In genomic region chr11:4756460-4756859, GRCm38 (mm10) we compare ENCODE assay signal across 21 mouse cellular contexts. TPM values are rescaled to one million over a fixed set of nuclear protein-coding genes. Genes with fewer than 3 reads are reported as not detected.
DNase-seq lines count a peak whose midpoint lies in the region; ATAC-seq lines count a peak whose summit lies in the region.
"Had no signal": no experiment of that assay in that cellular context is flagged by ENCODE, and none has a peak within 500 bp of the region (broad histone marks: within the 10 kb centered on the region; RNA-seq: fewer than 3 reads in every experiment).

No protein-coding gene starts in this region.

- peaks cover 5% of the 10 kb centered on the region for H3K9me3 ChIP-seq in hindbrain, embryonic 10.5 days
- H3K9me3 ChIP-seq in hindbrain, embryonic 16.5 days (ENCODE audit: control insufficient read depth, low read length): no peaks in the 10 kb centered on the region
- H3K9me3 ChIP-seq: embryonic facial prominence, embryonic 12.5 days; forebrain, embryonic 15.5 days had no signal

- H3K27me3 ChIP-seq in hindbrain, embryonic 10.5 days (ENCODE audit: insufficient read depth, poor library complexity, severe bottlenecking): peaks cover 38% of the 10 kb centered on the region
- no peaks in the 10 kb centered on the region; the same call in 1 of the 2 replicates for H3K27me3 ChIP-seq in hindbrain, embryonic 16.5 days (replicated peaks; ENCODE audit: control insufficient read depth, insufficient read depth, low read length)
- H3K27me3 ChIP-seq: forebrain, embryonic 15.5 days had no signal

- no peak overlapping the region for H3K4me2 ChIP-seq in hindbrain, embryonic 16.5 days (ENCODE audit: low read length)
- H3K4me2 ChIP-seq: embryonic facial prominence, embryonic 12.5 days; forebrain, embryonic 13.5 days; forebrain, embryonic 15.5 days had no signal

- ATAC-seq in hindbrain, embryonic 16.5 days: no peak
- peak; percentile 72 for ATAC-seq in granulocyte monocyte progenitor cell, adult 5-6 weeks (replicated peaks; ENCODE audit: poor library complexity, severe bottlenecking)
- ATAC-seq in megakaryocyte progenitor cell, adult 5-6 weeks (replicated peaks; ENCODE audit: poor library complexity): peak; percentile 42; the same call in 1 of the 2 replicates
- ATAC-seq: forebrain, embryonic 13.5 days; forebrain, embryonic 15.5 days; forebrain, postnatal 0 days had no signal

- H3K27ac ChIP-seq in hindbrain, embryonic 10.5 days: peak overlapping the region; percentile 12; the same call in 1 of the 2 replicates
- no peak overlapping the region for H3K27ac ChIP-seq in hindbrain, embryonic 16.5 days (ENCODE audit: low read depth, low read length)
- H3K27ac ChIP-seq: embryonic facial prominence, embryonic 10.5 days; embryonic facial prominence, embryonic 12.5 days; forebrain, embryonic 13.5 days; forebrain, embryonic 15.5 days had no signal

- H3K4me1 ChIP-seq in hindbrain, embryonic 10.5 days (replicated peaks): peaks cover 34% of the 10 kb centered on the region
- peaks cover 8% of the 10 kb centered on the region; the same call in 1 of the 2 replicates for H3K4me1 ChIP-seq in hindbrain, embryonic 16.5 days (ENCODE audit: control insufficient read depth, insufficient read depth, low read depth, low read length)
- H3K4me1 ChIP-seq: embryonic facial prominence, embryonic 12.5 days had no signal

- WGBS in hindbrain, embryonic 10.5 days: 85% methylated on average over 9 of the region's 9 CpGs
- 77% methylated on average over 9 of the region's 9 CpGs for WGBS in hindbrain, embryonic 16.5 days

- H3K36me3 ChIP-seq in hindbrain, embryonic 10.5 days: no peaks in the 10 kb centered on the region
- H3K36me3 ChIP-seq in hindbrain, embryonic 16.5 days (ENCODE audit: control insufficient read depth, insufficient read depth, low read length): no peaks in the 10 kb centered on the region
- H3K36me3 ChIP-seq: embryonic facial prominence, embryonic 10.5 days; embryonic facial prominence, embryonic 12.5 days; forebrain, embryonic 15.5 days had no signal

- intact Hi-C loops in left cerebral cortex, postnatal 14 days (cut with DNase I): loop anchor here (10.0 kb wide), 1 partner anchor 68 kb away; no protein-coding TSS in a partner anchor

- no peak overlapping the region for H3K4me3 ChIP-seq in hindbrain, embryonic 10.5 days
- no peak overlapping the region for H3K4me3 ChIP-seq in hindbrain, embryonic 16.5 days (ENCODE audit: low read length)
- H3K4me3 ChIP-seq: embryonic facial prominence, embryonic 10.5 days; embryonic facial prominence, embryonic 12.5 days; forebrain, embryonic 13.5 days; forebrain, embryonic 15.5 days had no signal

- H3K9ac ChIP-seq in hindbrain, embryonic 16.5 days (ENCODE audit: low read depth, low read length): no peak overlapping the region
- H3K9ac ChIP-seq: embryonic facial prominence, embryonic 12.5 days; forebrain, embryonic 13.5 days; forebrain, embryonic 15.5 days; forebrain, postnatal 0 days had no signal

- DNase-seq in hindbrain, embryonic 10.5 days (ENCODE audit: low spot score): no peak
- DNase-seq in A20 (ENCODE audit: low read depth, low spot score): peak; percentile 43
- DNase-seq in c-Kit-positive CD71-positive TER-119-positive erythroid progenitor cells, embryonic 14.5 days (ENCODE audit: low spot score): no peak
- no peak for DNase-seq in left cerebral cortex, postnatal 14 days (ENCODE audit: low spot score in 2 of 2)
- DNase-seq: adrenal gland, adult 8-10 months; adrenal gland, postnatal 14 days; adrenal gland, postnatal 36 days; cerebellum, adult 11 months; cerebellum, adult 18-20 months; cerebellum, adult 8-10 months; cerebellum, adult 9-11 months; cerebellum, postnatal 14 days; cerebellum, postnatal 36 days; forebrain, postnatal 0 days had no signal

RNA-seq across cellular contexts. Expression of gene Cabp7, which starts 9.9 kb away (rescaled TPM):
- polyA plus RNA-seq in hindbrain, embryonic 10.5 days (2016; fragmentation: Nextera tagmentation; extraction: Ambion mirVana): 0.61 and 1.4 TPM in 2 replicates
- 1.5 and 2.0 TPM in 2 replicates for polyA plus RNA-seq in hindbrain, embryonic 16.5 days (2015; fragmentation: Nextera tagmentation; extraction: Ambion mirVana)
- not detected in 2 replicates for total RNA-seq in granulocyte monocyte progenitor cell, adult 5-6 weeks (2014; fragmentation: Nextera tagmentation)
- not detected in 2 replicates for total RNA-seq in granulocyte monocyte progenitor cell, adult 5-6 weeks (2017)
- total RNA-seq in megakaryocyte progenitor cell, adult 5-6 weeks (2015): not detected in 2 replicates
- total RNA-seq in megakaryocyte progenitor cell, adult 5-6 weeks (2017): not detected in 2 replicates
- 10 to 100 TPM in 1 of 2 experiments, 1 to 10 TPM in 1; 5.8 to 14.4 TPM for total RNA-seq in left cerebral cortex, postnatal 14 days (2021)

RNA-seq across cellular contexts. Expression of gene Zmat5, which starts 52.0 kb away (rescaled TPM):
- polyA plus RNA-seq in hindbrain, embryonic 10.5 days (2016; fragmentation: Nextera tagmentation; extraction: Ambion mirVana): 84.0 and 104 TPM in 2 replicates
- 63.5 and 64.1 TPM in 2 replicates for polyA plus RNA-seq in hindbrain, embryonic 16.5 days (2015; fragmentation: Nextera tagmentation; extraction: Ambion mirVana)
- 28.1 and 50.8 TPM in 2 replicates for total RNA-seq in granulocyte monocyte progenitor cell, adult 5-6 weeks (2014; fragmentation: Nextera tagmentation)
- total RNA-seq in granulocyte monocyte progenitor cell, adult 5-6 weeks (2017): 6.9 and 19.7 TPM in 2 replicates
- 38.8 and 40.6 TPM in 2 replicates for total RNA-seq in megakaryocyte progenitor cell, adult 5-6 weeks (2015)
- total RNA-seq in megakaryocyte progenitor cell, adult 5-6 weeks (2017): 8.2 and 10.8 TPM in 2 replicates
- total RNA-seq in left cerebral cortex, postnatal 14 days (2021): 10 to 100 TPM; 25.7 to 30.7 TPM

RNA-seq across cellular contexts. Expression of gene Uqcr10, which starts 52.3 kb away (rescaled TPM):
- polyA plus RNA-seq in hindbrain, embryonic 10.5 days (2016; fragmentation: Nextera tagmentation; extraction: Ambion mirVana): 696 and 709 TPM in 2 replicates
- 662 and 774 TPM in 2 replicates for polyA plus RNA-seq in hindbrain, embryonic 16.5 days (2015; fragmentation: Nextera tagmentation; extraction: Ambion mirVana)
- total RNA-seq in granulocyte monocyte progenitor cell, adult 5-6 weeks (2014; fragmentation: Nextera tagmentation): 357 and 416 TPM in 2 replicates
- 189 and 204 TPM in 2 replicates for total RNA-seq in granulocyte monocyte progenitor cell, adult 5-6 weeks (2017)
- 195 and 210 TPM in 2 replicates for total RNA-seq in megakaryocyte progenitor cell, adult 5-6 weeks (2015)
- total RNA-seq in megakaryocyte progenitor cell, adult 5-6 weeks (2017): 126 and 138 TPM in 2 replicates
- total RNA-seq in left cerebral cortex, postnatal 14 days (2021): 100 to 1,000 TPM; 429 to 434 TPM

Comparison
In these comparisons a context has a peak if more than half of its experiments do, and no peak if none do; other contexts are left out.
1. RNA of gene Cabp7, which starts 9.9 kb away (total RNA-seq): 5.8 to 14.4 TPM in left cerebral cortex, postnatal 14 days; not detected in granulocyte monocyte progenitor cell, adult 5-6 weeks and not detected in megakaryocyte progenitor cell, adult 5-6 weeks; every median in the first group is over 4 times any median in the second.